Mouse (Mus musculus) embryo, embryonic 11 days (tissue): Measurements from ENCODE around the gene Ccr6.

Source experiments
- DNase-seq: peaks from one replicate; pipeline ENCODE4 v3.0.0-alpha.2; 2015

The Ccr6 gene

GRCm38 (mm10) chr17:8234537-8234936 lies 1.3 kb upstream of the Ccr6 start:
- no peak for DNase-seq

DNA sequence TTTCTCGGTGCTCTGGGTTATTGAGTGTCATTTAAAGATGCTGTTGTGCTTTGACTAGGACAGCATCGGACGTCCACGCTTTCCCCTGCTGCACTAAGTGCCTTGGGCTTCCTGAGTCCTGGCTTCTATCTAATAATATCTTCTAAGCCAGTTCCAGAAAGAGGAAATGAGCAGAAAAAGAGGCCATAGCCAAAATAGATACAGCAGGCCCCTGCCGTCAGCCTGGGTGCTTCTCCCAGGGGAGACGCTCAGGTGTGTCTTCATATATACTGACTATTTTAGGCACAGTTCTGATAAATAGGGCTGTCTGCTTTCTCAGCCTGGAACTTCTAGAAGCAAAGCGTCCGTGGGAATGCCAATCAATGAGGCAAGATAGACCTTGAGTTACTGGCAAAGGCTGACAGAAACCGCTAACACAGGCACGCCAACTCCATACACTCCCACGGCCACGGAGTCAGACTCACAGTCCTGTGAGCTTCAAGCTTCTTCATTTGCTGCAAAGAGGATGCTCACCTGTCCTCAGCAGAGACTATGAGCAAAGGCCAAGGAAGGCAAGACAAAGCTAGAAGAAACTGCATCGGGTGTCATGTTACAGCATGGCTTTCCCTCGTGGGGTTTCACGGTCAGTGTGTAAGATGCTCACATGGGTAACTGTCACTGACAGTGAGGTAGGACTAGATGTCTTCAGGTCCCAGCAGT lies 2.3 kb downstream of the Ccr6 start:
- no peak for DNase-seq

DNA sequence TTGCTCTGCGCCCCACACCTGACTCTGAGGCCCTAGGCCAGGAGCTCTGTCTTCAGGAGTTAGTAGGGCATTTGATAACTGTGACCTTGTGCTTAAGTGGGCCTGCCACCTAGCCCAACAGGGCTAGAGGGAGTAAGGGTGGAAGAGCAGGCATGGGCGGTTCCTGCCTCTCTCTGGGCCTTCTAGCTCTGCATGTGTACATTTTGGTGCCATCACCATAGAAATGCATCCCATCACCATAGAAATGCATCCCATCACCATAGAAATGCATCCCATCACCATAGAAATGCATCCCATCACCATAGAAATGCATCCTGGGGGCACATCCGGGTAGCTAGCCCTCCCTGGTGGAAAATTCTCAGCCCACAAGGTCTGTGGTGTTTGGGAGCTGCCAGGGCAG lies 3.7 kb downstream of the Ccr6 start:
- DNase-seq, result no peak

- DNase-seq, result no peak
These were observed 4.7 kb downstream of the Ccr6 start for GRCm38 (mm10) chr17:8240517-8240916.

DNA sequence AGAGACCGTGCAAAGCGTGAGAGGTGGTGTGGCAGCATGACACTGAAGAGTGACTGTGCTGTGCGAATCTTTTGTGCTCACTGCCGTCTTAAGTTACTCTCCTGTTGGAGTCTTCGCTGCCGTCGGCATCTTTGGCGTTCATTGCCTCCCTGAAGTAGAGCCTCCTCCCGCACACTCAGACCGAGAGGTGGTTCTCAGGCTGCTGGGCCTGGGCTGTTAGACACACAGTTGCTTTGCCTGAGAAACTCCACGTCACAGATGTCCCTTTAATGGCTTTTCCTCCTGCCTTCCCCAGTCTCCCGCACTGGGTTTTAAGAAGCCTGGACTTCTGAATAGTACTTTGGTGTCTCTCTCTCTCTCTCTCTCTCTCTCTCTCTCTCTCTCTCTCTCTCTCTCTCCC lies 5.8 kb downstream of the Ccr6 start:
- DNase-seq, result no peak

GRCm38 (mm10) chr17:8242186-8242585 lies 6.3 kb downstream of the Ccr6 start:
- no peak for DNase-seq

GRCm38 (mm10) chr17:8244124-8244523 lies 8.3 kb downstream of the Ccr6 start:
- no peak for DNase-seq

- no peak for DNase-seq
These were observed 10.4 kb downstream of the Ccr6 start for GRCm38 (mm10) chr17:8246102-8246754.

DNA sequence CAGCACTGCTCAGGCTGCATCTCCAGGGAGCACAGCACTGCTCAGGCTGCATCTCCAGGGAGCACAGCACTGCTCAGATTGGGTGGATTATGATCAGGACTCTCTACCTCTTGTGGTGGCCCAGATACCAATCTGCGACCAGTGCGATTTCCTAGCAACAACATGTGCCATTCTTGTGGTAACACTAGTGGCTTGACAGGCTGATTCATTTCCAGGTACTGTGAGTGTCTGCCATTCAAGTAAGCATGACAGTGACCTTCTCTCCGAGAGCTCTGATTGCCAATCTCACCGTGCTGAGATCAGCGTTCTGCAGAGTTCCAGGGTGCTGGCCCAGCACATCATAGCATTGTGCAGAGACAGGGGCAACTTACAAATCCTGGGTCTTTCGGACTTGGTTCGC lies 15.9 kb downstream of the Ccr6 start:
- no peak for DNase-seq

GRCm38 (mm10) chr17:8254268-8254667 lies 18.4 kb downstream of the Ccr6 start:
- DNase-seq, result no peak

DNA sequence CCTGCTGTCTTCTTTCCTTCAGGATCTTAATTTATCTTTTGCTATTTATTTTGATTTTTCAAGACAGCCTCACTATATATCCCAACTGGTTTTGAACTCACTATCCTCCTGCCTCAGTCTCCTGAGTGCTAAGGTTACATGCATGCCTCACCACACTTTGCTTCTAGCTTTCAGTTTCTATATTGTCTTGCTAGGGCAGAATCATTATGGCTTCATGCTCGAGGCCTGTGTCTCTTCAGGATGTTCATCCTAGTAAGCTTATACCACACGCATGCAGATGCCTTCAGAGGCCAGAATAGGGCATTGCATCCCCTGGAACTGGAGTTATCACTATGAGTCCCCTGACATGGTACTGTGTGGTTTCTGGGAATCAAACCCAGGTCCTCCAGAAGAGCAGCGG lies 19.1 kb downstream of the Ccr6 start:
- DNase-seq, result no peak

DNA sequence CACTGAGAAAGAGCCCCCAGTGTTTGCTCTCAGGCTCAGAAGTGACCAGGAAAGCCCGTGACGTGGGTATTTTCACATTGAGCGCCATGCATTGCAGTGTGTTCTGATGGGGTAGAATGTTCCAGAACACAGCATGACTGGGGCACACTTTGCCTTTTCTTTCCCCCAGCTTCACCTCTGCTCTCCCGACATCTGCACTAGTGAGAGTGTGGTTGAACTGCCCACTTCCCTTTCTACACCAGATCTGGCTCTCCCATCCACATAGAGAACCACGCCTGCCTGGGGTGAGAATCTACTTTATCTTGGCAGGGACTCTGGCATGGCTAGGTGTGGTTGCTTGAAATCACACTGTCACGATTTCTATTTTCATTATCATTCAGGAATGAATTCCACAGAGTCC lies 19.7 kb downstream of the Ccr6 start:
- no peak for DNase-seq

- no peak for DNase-seq
These were observed 21.1 kb downstream of the Ccr6 start for GRCm38 (mm10) chr17:8256982-8257381.

DNA sequence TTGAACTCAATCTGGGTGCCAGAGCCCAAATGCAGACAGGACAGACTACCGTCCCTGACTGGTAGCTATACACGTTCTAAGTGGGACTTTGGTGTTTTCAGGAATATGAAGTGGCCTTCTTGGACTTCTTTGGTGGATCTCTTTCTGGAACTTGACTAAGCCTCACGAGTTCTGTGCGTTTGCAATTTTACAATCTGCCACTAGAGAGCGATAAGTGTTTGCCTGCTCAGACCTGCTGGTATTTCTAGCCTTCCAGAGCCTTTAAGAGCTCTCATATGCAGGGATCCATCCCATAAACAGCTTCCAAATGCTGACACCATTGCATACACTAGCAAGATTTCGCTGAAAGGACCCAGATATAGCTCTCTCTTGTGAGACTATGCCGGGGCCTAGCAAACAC lies 28.8 kb downstream of the Ccr6 start:
- DNase-seq, result peak; percentile 72

- DNase-seq, result no peak
These were observed 36.4 kb downstream of the Ccr6 start for GRCm38 (mm10) chr17:8272054-8272749.

DNA sequence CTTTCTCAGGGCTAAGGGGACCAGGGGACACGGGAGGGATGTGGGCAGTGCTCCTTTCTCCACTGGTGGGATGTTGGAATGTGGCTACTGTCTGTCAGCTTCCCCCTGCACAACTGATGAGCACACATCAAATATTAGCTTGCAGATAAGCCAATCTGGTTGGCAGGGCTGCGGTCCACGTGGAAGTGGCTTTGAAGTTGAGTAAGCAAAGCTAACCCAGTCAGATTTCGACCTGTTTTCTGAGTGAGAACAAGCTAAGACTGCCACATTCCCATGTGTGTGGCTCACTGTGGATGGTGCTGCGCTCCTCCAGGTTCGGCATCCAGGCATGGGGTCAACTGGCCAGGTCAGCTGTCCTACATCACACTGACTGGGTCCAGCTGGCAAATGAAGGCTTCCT lies 37.1 kb downstream of the Ccr6 start:
- DNase-seq, result no peak

GRCm38 (mm10) chr17:8276071-8276470 lies 40.2 kb downstream of the Ccr6 start:
- no peak for DNase-seq

- DNase-seq, result no peak
These were observed 40.8 kb downstream of the Ccr6 start for GRCm38 (mm10) chr17:8276680-8277079.

DNA sequence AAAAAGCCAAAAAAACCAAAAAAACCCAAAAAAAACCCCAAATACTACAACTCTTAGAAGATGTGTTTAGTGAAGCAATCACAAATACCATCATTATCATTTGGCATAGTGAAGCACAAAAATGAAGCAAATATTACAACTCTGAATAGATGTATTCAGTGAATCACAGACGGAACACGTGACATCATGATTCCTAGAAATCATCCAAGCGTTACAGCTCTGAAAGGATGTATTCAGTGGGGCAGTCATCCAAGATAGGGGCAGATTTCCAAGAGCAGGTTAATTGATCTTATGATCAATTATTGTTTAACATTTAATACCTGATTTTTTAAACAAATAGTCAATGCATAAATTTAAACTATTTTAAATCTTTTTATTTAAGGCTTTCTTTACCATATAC lies 41.4 kb downstream of the Ccr6 start:
- no peak for DNase-seq

DNA sequence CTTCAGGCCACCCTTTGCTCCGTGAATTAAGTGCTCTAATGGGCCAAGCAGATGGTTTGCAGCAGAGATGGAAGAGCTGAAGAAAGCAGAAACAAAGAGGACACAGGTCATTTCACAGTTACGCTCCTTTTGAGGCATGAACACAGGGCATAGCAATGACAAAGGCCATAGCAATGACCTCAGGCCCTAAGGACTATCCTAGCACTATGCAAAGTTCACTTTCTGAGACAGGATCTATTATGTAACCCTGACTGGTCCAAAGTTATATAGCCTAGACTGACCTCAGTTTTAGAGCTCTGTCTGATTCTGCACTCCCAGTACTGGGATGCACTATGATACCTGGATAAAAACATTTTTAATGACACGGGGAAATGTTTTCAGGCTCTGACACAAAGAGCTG lies 42.5 kb downstream of the Ccr6 start:
- no peak for DNase-seq

- DNase-seq, result peak; percentile 58
These were observed 47.1 kb downstream of the Ccr6 start, which contains the start of gene Mpc1 for GRCm38 (mm10) chr17:8282821-8283525. Gene Mpc1 (plus strand): TSS chr17:8282904.

DNA sequence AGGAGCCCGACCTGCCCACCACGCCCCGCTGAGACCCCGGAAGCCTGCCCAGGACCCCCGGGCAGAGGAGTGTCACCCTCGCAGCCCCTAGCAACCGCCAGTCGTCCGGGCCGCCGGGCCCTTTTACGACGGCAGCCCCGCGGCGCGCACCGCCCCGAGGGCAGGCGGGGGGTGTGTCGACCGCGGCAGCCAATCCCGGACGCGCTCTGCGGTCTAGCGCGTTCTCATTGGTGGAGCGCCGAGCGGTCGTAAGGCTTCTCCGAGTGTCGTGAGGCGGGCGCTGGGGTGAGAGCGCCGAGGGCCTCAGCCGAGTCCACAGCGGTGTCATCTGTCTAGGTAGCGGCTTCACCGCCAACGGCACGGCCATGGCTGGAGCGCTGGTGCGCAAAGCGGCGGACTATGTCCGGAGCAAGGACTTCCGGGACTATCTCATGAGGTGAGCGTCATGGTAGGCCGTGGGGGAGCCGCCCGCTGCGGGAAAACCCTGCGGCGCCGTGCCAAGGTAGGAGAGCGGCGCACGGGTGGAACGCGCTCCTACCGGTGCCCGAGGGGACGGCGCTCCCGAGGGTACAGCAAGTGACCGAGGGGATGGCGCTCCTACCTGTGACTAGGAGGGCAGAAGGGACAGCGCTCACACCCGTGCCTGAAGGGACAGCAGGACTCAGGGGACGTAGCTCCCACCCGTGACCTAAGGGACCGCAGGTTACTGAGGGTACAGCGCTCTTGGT lies 47.8 kb downstream of the Ccr6 start:
- peak; percentile 97 for DNase-seq

- DNase-seq, result peak; percentile 27
These were observed 48.4 kb downstream of the Ccr6 start for GRCm38 (mm10) chr17:8284254-8284661.
